Mouse (Mus musculus): ENCODE measurements around the gene Dnpep. TPM values are rescaled to one million over a fixed set of nuclear protein-coding genes. Genes with fewer than 3 reads are reported as not detected.

Dnpep gene
- total RNA-seq, 4 experiments from 2014 or later, result 38.7 to 46.5 (median 44.1) TPM

DNA sequence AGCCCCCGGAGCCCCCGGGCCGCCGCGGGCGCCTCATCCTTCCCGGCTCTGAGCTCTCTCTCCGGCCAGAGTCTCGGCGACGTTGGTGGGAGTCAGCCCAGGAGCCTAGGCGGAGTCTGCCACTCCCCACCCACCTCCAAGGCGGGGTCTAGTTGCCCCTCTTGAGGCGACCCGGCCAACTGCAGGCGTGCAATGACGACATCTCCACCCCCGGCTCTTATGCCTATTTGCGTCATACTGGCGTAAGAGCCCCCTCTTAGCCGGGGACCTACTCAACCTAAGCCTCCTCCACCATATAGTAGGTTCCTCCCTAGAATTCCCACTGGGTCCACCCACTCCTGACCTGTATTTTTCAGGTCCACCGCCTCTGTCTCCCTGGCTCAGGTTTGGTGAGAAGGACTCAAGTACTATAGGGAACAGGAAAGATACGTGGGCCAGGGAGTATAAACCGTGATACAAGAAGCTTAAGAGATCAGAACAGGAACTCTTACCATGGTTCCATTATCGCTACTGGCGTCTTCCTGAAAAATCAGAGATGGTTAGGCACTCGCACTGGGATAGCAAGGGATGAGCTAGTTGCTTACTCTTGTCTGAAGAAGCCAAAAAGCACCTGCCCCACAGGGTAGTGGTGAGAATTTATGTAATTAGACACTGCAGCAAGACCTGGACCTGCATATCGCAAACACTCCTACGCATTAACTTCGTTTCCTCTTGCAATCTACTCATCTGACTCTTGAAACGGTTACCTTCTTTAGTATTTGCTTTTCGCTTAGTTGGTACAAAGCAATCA is 53.5 kb downstream of the Dnpep start, which contains the start of gene Ptprn:
Ptprn (minus strand) TSS at position 412 of the 790 bp plus-strand sequence.
- no peak for DNase-seq (ENCODE audit: low spot score in 2 of 2)

- no peak for DNase-seq (ENCODE audit: low spot score in 2 of 2)
Measured at GRCm38 (mm10) chr1:75262969-75263951, 54.5 kb downstream of the Dnpep start.

DNA sequence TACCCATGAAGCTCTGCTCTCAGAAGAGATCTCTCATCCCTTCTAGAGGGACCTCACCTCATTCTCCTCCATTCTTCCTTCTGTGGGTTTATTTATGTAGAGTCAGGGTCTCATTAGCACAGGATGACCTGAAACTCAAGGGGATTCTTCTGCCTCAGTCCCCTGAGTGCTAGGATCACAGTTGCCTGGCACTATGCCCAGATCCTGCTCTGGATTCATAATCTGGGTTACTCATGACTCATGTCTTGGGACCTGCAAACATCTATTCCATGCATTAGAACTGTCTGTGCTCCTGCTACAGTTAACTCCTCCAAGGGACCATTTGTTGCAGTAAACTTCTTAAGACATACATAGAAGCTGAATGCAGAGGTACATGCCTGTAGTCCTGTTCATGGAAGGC is 56.5 kb downstream of the Dnpep start:
- no peak for DNase-seq (ENCODE audit: low spot score in 2 of 2)

Other genes starting within 250 kb of the Dnpep start
- gene Nhej1, start 192.8 kb downstream of the Dnpep start, total RNA-seq (2022), result 1 to 10 TPM; 4.3 to 5.7 (median 4.7) TPM
- gene Slc23a3, start 184.1 kb downstream of the Dnpep start, total RNA-seq (2022), result under 1 TPM in 2 of 4 experiments, not detected in 2; 0.22 to 0.27 TPM
- gene Cnppd1, start 175.3 kb downstream of the Dnpep start, total RNA-seq (2022), result 10 to 100 TPM; 15.6 to 18.5 (median 15.9) TPM
- gene Retreg2, start 175.2 kb downstream of the Dnpep start, total RNA-seq (2022), result 10 to 100 TPM in 1 of 4 experiments, 1 to 10 TPM in 3; 7.6 to 10.3 (median 9.2) TPM
- gene Zfand2b, start 149.3 kb downstream of the Dnpep start, total RNA-seq (2022), result 10 to 100 TPM; 14.1 to 20.1 (median 15.3) TPM
- gene Abcb6, start 137.6 kb downstream of the Dnpep start, total RNA-seq (2022), result 10 to 100 TPM; 18.4 to 20.8 (median 19.1) TPM
- 1 to 10 TPM; 3.4 to 5.9 (median 4.2) TPM for gene Ankzf1, start 125.8 kb downstream of the Dnpep start, total RNA-seq (2022)
- 100 to 1,000 TPM in 3 of 4 experiments, 10 to 100 TPM in 1; 98.1 to 122 (median 111) TPM for gene Atg9a, start 125.8 kb downstream of the Dnpep start, total RNA-seq (2022)
- gene Glb1l, start 107.2 kb downstream of the Dnpep start, total RNA-seq (2022), result 1 to 10 TPM in 2 of 4 experiments, under 1 TPM in 2; 0.73 to 2.3 (median 1.3) TPM
- 10 to 100 TPM; 15.2 to 20.5 (median 19.6) TPM for gene Stk16, start 107.2 kb downstream of the Dnpep start, total RNA-seq (2022)
- gene Tuba4a, start 98.1 kb downstream of the Dnpep start, total RNA-seq (2022), result 1,000 to 10,000 TPM; 1,243 to 1,380 (median 1,348) TPM
- not detected for gene A630095N17Rik, start 85.9 kb downstream of the Dnpep start, total RNA-seq (2022)
- 10 to 100 TPM; 84.3 to 97.1 (median 85.1) TPM for gene Dnajb2, start 81.6 kb downstream of the Dnpep start, total RNA-seq (2022)
- gene Ptprn, start 53.5 kb downstream of the Dnpep start, total RNA-seq (2022), result under 1 TPM in 3 of 4 experiments, not detected in 1; 0.07 to 0.31 (median 0.08) TPM
- gene Resp18, start 39.6 kb downstream of the Dnpep start, total RNA-seq (2022), result not detected
- 1,000 to 10,000 TPM; 2,187 to 2,605 (median 2,481) TPM for gene Des, start 42.3 kb upstream of the Dnpep start, total RNA-seq (2022)
- gene Speg, start 57.3 kb upstream of the Dnpep start, total RNA-seq (2022), result 100 to 1,000 TPM; 283 to 320 (median 317) TPM
- 10 to 100 TPM; 41.1 to 50.3 (median 42.8) TPM for gene Gmppa, start 117.9 kb upstream of the Dnpep start, total RNA-seq (2022)
- not detected for gene Asic4, start 132.4 kb upstream of the Dnpep start, total RNA-seq (2022)
- gene Chpf, start 161.3 kb upstream of the Dnpep start, total RNA-seq (2022), result 1 to 10 TPM; 2.0 to 3.5 (median 2.5) TPM
- not detected for gene Tmem198, start 161.5 kb upstream of the Dnpep start, total RNA-seq (2022)
- gene Obsl1, start 188.5 kb upstream of the Dnpep start, total RNA-seq (2022), result 10 to 100 TPM; 22.2 to 38.4 (median 28.3) TPM
- gene Inha, start 189.1 kb upstream of the Dnpep start, total RNA-seq (2022), result 1 to 10 TPM in 3 of 4 experiments, under 1 TPM in 1; 0.59 to 2.0 (median 1.5) TPM
- gene Stk11ip, start 203.5 kb upstream of the Dnpep start, total RNA-seq (2022), result 1 to 10 TPM; 7.1 to 9.9 (median 8.8) TPM
- gene Slc4a3, start 228.3 kb upstream of the Dnpep start, total RNA-seq (2022), result 1 to 10 TPM; 4.8 to 9.8 (median 7.4) TPM

Data from gastrocnemius, adult 8-10 months (tissue).